Mouse (Mus musculus) MEL (cell line): Measurements from ENCODE around the gene Gm15557. TPM values are rescaled to one million over a fixed set of nuclear protein-coding genes. Genes with fewer than 3 reads are reported as not detected.

Source experiments
- DNase-seq: peaks from one replicate; pipeline ENCODE4 v3.0.0; 2011; ENCODE audit warnings: low read depth, low spot score
- H3K27ac ChIP-seq: 2 replicates; pipeline ENCODE4 v1.5.1; 2012; ENCODE audit warnings: low read depth, mild to moderate bottlenecking, control low read depth, low read length, moderate library complexity; ENCODE audit not compliant: control insufficient read depth
- H3K27me3 ChIP-seq, 2 experiments: fragments of 150-350 bp in 1 of 2; sonication (generic) in 1 of 2; 2 replicates each; pipeline ENCODE4 v1.6.1; 2012; ENCODE audit warnings: low read length in 2 of 2, mild to moderate bottlenecking in 2 of 2, improper control_type of control experiment in 1 of 2, moderate library complexity in 1 of 2; ENCODE audit not compliant: insufficient read depth in 2 of 2, control insufficient read depth in 1 of 2
- H3K36me3 ChIP-seq, 2 experiments: 2 replicates each; pipeline ENCODE4 v1.6.1; 2012 to 2014; ENCODE audit warnings: low read length in 2 of 2, improper control_type of control experiment in 1 of 2, inconsistent platforms in 1 of 2, mild to moderate bottlenecking in 1 of 2; ENCODE audit not compliant: insufficient read depth in 2 of 2, control insufficient read depth in 1 of 2
- H3K4me1 ChIP-seq, 2 experiments: fragments of 150-350 bp in 1 of 2; sonication (generic) in 1 of 2; 2 replicates each; pipeline ENCODE4 v1.6.1; 2012; ENCODE audit warnings: low read length in 2 of 2, improper control_type of control experiment in 1 of 2, mild to moderate bottlenecking in 1 of 2; ENCODE audit not compliant: insufficient read depth in 2 of 2, control insufficient read depth in 1 of 2
- H3K4me3 ChIP-seq, 2 experiments: fragments of 150-350 bp in 1 of 2; sonication (generic) in 1 of 2; 2 replicates each; pipeline ENCODE4 v1.5.1; 2012; ENCODE audit warnings: low read depth in 2 of 2, low read length in 2 of 2, mild to moderate bottlenecking in 2 of 2, moderate library complexity in 2 of 2, control low read depth in 1 of 2, improper control_type of control experiment in 1 of 2; ENCODE audit not compliant: control insufficient read depth in 1 of 2, insufficient read depth in 1 of 2
- H3K79me2 ChIP-seq: 2 replicates; pipeline ENCODE4 v1.6.1; 2012; ENCODE audit warnings: mild to moderate bottlenecking, low read length, moderate library complexity; ENCODE audit not compliant: control insufficient read depth, poor library complexity, insufficient read depth
- H3K9ac ChIP-seq: 2 replicates; pipeline ENCODE4 v1.6.1; 2012; ENCODE audit warnings: low read depth, mild to moderate bottlenecking, control low read depth, low read length, moderate library complexity; ENCODE audit not compliant: control insufficient read depth, poor library complexity, severe bottlenecking
- H3K9me3 ChIP-seq: fragments of 150-350 bp; sonication (generic); replicated peaks from 2 replicates; pipeline ENCODE4 v1.6.1; 2012; ENCODE audit warnings: mild to moderate bottlenecking, low read length, improper control_type of control experiment, moderate library complexity; ENCODE audit not compliant: insufficient read depth
- CHD1 ChIP-seq: IDR thresholded peaks from 2 replicates; pipeline ENCODE4 v1.6.1; 2012; ENCODE audit warnings: low read depth, mild to moderate bottlenecking, inconsistent platforms, low read length, improper control_type of control experiment
- CTCF ChIP-seq, 3 experiments: IDR thresholded peaks in 2 of 3; conservative IDR thresholded peaks in 1 of 3; 2 replicates each; pipeline ENCODE4 v1.5.1; 2011 to 2012; ENCODE audit warnings: low read length in 3 of 3, low read depth in 2 of 3, mild to moderate bottlenecking in 2 of 3, improper control_type of control experiment in 1 of 3, inconsistent platforms in 1 of 3, mixed read lengths in 1 of 3, moderate library complexity in 1 of 3; ENCODE audit not compliant: control insufficient read depth in 1 of 3, insufficient read depth in 1 of 3, poor library complexity in 1 of 3, severe bottlenecking in 1 of 3
- EP300 ChIP-seq, 2 experiments: IDR thresholded peaks; 2 replicates each; pipeline ENCODE4 v1.6.1; 2011; ENCODE audit warnings: improper control_type of control experiment in 2 of 2, low read length in 2 of 2, low read depth in 1 of 2, mild to moderate bottlenecking in 1 of 2
- GABPA ChIP-seq: IDR thresholded peaks from 2 replicates; pipeline ENCODE4 v1.6.1; 2012; ENCODE audit warnings: low read depth, mild to moderate bottlenecking, inconsistent platforms, low read length, improper control_type of control experiment, moderate library complexity
- GATA1 ChIP-seq: IDR thresholded peaks from 2 replicates; pipeline ENCODE4 v1.6.1; 2011; ENCODE audit warnings: low read depth, low read length, improper control_type of control experiment
- HCFC1 ChIP-seq: IDR thresholded peaks from 2 replicates; pipeline ENCODE4 v1.6.1; 2012; ENCODE audit warnings: low read depth, mild to moderate bottlenecking, inconsistent platforms, low read length, improper control_type of control experiment, moderate library complexity
- JUND ChIP-seq: IDR thresholded peaks from 2 replicates; pipeline ENCODE4 v1.6.1; 2011; ENCODE audit warnings: low read depth, mild to moderate bottlenecking, improper control_type of control experiment, low read length
- KAT2A ChIP-seq: conservative IDR thresholded peaks from 2 replicates; pipeline ENCODE4 v1.6.1; 2012; ENCODE audit warnings: low read depth, low read length, improper control_type of control experiment, inconsistent platforms
- MAFK ChIP-seq: IDR thresholded peaks from 2 replicates; pipeline ENCODE4 v1.6.1; 2011; ENCODE audit warnings: low read depth, mild to moderate bottlenecking, low read length, improper control_type of control experiment, borderline replicate concordance
- MXI1 ChIP-seq: IDR thresholded peaks from 2 replicates; pipeline ENCODE4 v1.6.1; 2011; ENCODE audit warnings: mild to moderate bottlenecking, low read depth, low read length, improper control_type of control experiment
- POLR2A ChIP-seq, 2 experiments: IDR thresholded peaks; 2 replicates each; pipeline ENCODE4 v1.6.1; 2011 to 2012; ENCODE audit warnings: low read length in 2 of 2, mild to moderate bottlenecking in 2 of 2, control low read depth in 1 of 2, improper control_type of control experiment in 1 of 2, low read depth in 1 of 2, moderate library complexity in 1 of 2; ENCODE audit not compliant: control insufficient read depth in 1 of 2, insufficient read depth in 1 of 2, poor library complexity in 1 of 2
- POLR2AphosphoS2 ChIP-seq: IDR thresholded peaks from 2 replicates; pipeline ENCODE4 v1.6.1; 2011; ENCODE audit warnings: low read length, improper control_type of control experiment
- POLR2AphosphoS5 ChIP-seq: IDR thresholded peaks from 2 replicates; pipeline ENCODE4 v1.6.1; 2012; ENCODE audit warnings: low read depth, borderline replicate concordance, mild to moderate bottlenecking, inconsistent platforms, low read length, moderate library complexity, mixed read lengths
- RAD21 ChIP-seq: IDR thresholded peaks from 2 replicates; pipeline ENCODE4 v1.6.1; 2011; ENCODE audit warnings: mild to moderate bottlenecking, low read depth, low read length, improper control_type of control experiment
- SIN3A ChIP-seq: IDR thresholded peaks from 2 replicates; pipeline ENCODE4 v1.6.1; 2012; ENCODE audit warnings: low read length, improper control_type of control experiment, inconsistent platforms
- TBP ChIP-seq: IDR thresholded peaks from 2 replicates; pipeline ENCODE4 v1.8.0; 2011; ENCODE audit warnings: low read depth, low read length, improper control_type of control experiment
- TCF12 ChIP-seq: IDR thresholded peaks from 2 replicates; pipeline ENCODE4 v1.6.1; 2014; ENCODE audit warnings: low read depth, mild to moderate bottlenecking, inconsistent platforms, low read length, improper control_type of control experiment, moderate library complexity
- UBTF ChIP-seq: IDR thresholded peaks from 2 replicates; pipeline ENCODE4 v1.6.1; 2012; ENCODE audit warnings: low read depth, mild to moderate bottlenecking, inconsistent platforms, low read length, improper control_type of control experiment, moderate library complexity, borderline replicate concordance; ENCODE audit not compliant: insufficient read depth
- USF1 ChIP-seq: IDR thresholded peaks from 2 replicates; pipeline ENCODE4 v1.6.1; 2014; ENCODE audit warnings: low read depth, mild to moderate bottlenecking, inconsistent platforms, low read length, improper control_type of control experiment, moderate library complexity
- USF2 ChIP-seq, 2 experiments: IDR thresholded peaks; 2 replicates each; pipeline ENCODE4 v1.6.1; 2011 to 2012; ENCODE audit warnings: improper control_type of control experiment in 2 of 2, low read length in 2 of 2, borderline replicate concordance in 1 of 2, inconsistent platforms in 1 of 2, low read depth in 1 of 2, mild to moderate bottlenecking in 1 of 2; ENCODE audit not compliant: insufficient read depth in 1 of 2
- ZC3H11A ChIP-seq: IDR thresholded peaks from 2 replicates; pipeline ENCODE4 v1.6.1; 2012; ENCODE audit warnings: low read depth, mild to moderate bottlenecking, inconsistent platforms, low read length, improper control_type of control experiment
- ZKSCAN1 ChIP-seq: IDR thresholded peaks from 2 replicates; pipeline ENCODE4 v1.6.1; 2012; ENCODE audit warnings: low read depth, mild to moderate bottlenecking, inconsistent platforms, low read length, improper control_type of control experiment, moderate library complexity
- ZNF384 ChIP-seq: IDR thresholded peaks from 2 replicates; pipeline ENCODE4 v1.6.1; 2012; ENCODE audit warnings: low read depth, mild to moderate bottlenecking, inconsistent platforms, low read length, improper control_type of control experiment
- polyA plus RNA-seq, 2 experiments: library from polyadenylated mRNA; stranded (reverse) in 1 of 2; unstranded in 1 of 2; fragments of >175 nt in 1 of 2; fragments of >200 nt in 1 of 2; gene quantifications; 2 replicates each; pipeline versions ENCODE4 v1.2.1 to v1.2.4; 2012; ENCODE audit warnings: low replicate concordance in 2 of 2, low read depth in 1 of 2; ENCODE audit not compliant: insufficient read length in 2 of 2, insufficient read depth in 1 of 2, missing spikeins in 1 of 2
- total RNA-seq: library from RNA; depleted of rRNA; stranded (reverse); fragments of 300-350 nt; gene quantifications from 2 replicates; pipeline ENCODE4 v1.2.3, GENCODE M21; 2012

Gene Gm15557
- total and polyA plus RNA-seq, 3 experiments, result not detected

DNA sequence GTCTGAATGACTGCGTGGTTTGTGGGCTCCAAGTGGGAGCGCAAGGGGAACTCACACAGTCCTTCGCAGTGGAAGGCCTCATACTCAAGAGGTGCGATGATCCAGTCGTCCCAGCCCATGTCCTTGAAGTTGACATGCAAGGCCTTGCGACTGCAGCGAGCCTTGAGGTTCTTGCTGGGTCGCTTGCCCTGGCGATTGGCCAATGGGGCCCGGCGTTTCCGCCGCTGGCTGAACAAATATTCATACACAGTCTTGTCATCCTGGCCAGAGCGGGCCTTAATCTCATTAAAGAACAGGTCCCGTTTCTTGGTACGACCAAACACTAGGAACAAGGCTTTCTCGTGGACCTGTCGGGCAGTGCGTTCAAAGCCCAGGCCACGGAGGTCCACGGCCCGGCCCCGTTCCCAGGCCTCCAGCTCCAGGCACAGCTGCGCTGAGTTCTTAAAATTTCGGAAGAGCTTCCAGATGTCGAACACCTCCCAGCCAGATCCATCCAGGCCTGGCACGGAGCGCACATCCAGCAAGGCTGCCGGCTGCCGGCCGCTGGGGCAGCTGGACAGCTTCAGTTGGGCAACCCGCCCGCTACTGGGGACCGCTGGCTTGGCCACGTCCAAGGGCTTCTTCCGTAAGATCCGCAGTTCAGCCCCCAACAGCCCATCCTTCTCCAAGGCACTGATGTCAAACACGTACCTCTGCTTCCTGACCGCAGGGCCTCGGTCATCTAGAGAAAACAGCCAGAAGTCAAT, 1.3 kb downstream of the Gm15557 start:
- Histone ChIP-seq H3K4me3 (no peak overlapping the region), H3K36me3 (peaks cover 0 to 7% of the 10 kb centered on the region in 2 experiments; a peak in 2 of 4 replicates), H3K9ac (no peak overlapping the region), H3K4me1 (peaks cover 7% of the 10 kb centered on the region in 2 experiments; a peak in 3 of 4 replicates), H3K27ac (no peak overlapping the region), H3K79me2 (no peaks in the 10 kb centered on the region; the same call in 1 of the 2 replicates), H3K9me3 (no peaks in the 10 kb centered on the region), H3K27me3 (no peaks in the 10 kb centered on the region; a peak in 1 of 4 replicates)
- no peak for DNase-seq
- TF ChIP-seq GATA1 (no peak), MAFK (no peak), CTCF (IDR thresholded peaks at IDR 0.05 in 2 of 3, conservative IDR thresholded peaks at IDR 0.05 in 1 of 3; ENCODE audit: control insufficient read depth in 1 of 3, insufficient read depth in 1 of 3, low read depth in 2 of 3, low read length in 3 of 3, poor library complexity in 1 of 3, severe bottlenecking in 1 of 3) (no peak), TBP (no peak), ZNF384 (no peak), CHD1 (no peak), POLR2AphosphoS5 (no peak), RAD21 (no peak), USF1 (no peak), ZC3H11A (no peak), POLR2AphosphoS2 (no peak), ZKSCAN1 (no peak), SIN3A (no peak), UBTF (no peak), MXI1 (no peak), USF2 (IDR thresholded peaks at IDR 0.05; ENCODE audit: borderline replicate concordance in 1 of 2, insufficient read depth in 1 of 2, low read depth in 1 of 2, low read length in 2 of 2) (no peak), JUND (no peak), KAT2A (no peak), EP300 (IDR thresholded peaks at IDR 0.05; ENCODE audit: low read depth in 1 of 2, low read length in 2 of 2) (no peak), GABPA (no peak)

DNA sequence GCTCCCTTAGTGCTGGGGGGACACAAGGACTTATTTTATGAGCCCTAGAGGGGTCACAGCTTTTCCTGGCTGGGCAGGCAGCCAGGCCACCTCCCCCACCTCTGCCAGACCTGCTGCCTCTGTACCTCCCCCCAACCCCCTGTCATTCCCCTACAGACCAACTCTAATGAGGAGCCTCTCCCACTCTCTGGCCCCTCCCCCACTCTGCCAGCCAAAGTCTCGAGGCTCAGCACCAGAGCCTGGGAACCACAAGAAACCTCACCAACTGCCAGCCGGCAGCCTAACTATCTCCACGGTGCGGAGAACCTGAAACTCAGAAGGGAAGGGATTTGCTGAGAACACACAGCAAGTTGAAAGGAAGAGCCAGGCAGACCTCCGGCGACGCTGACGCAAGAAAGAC, 2.9 kb downstream of the Gm15557 start:
- Histone ChIP-seq H3K79me2 (no peaks in the 10 kb centered on the region; the same call in 1 of the 2 replicates), H3K27ac (no peak overlapping the region)
- TF ChIP-seq CHD1 (no peak), SIN3A (no peak), TCF12 (no peak), POLR2A (IDR thresholded peaks at IDR 0.05; ENCODE audit: control insufficient read depth in 1 of 2, insufficient read depth in 1 of 2, low read depth in 1 of 2, low read length in 2 of 2, poor library complexity in 1 of 2) (no peak), HCFC1 (no peak), POLR2AphosphoS2 (no peak), JUND (no peak)
- TF ChIP-seq, all 39 proteins: peak for 0
- H3K4me1 ChIP-seq, result peaks cover 9 to 18% of the 10 kb centered on the region in 2 experiments
- H3K27me3 ChIP-seq, result no peaks in the 10 kb centered on the region
- no peak overlapping the region for H3K9ac ChIP-seq
- peaks cover 0 to 18% of the 10 kb centered on the region in 2 experiments; a peak in 2 of 4 replicates for H3K36me3 ChIP-seq
- DNase-seq, result no peak
- no peaks in the 10 kb centered on the region for H3K9me3 ChIP-seq
- no peak overlapping the region for H3K4me3 ChIP-seq
